Mouse (Mus musculus): ENCODE measurements around the gene Cdk2ap2. TPM values are rescaled to one million over a fixed set of nuclear protein-coding genes. Genes with fewer than 3 reads are reported as not detected.
A peak's percentile ranks its signal among the peaks of the same experiment; 100 is the strongest.

Gene Cdk2ap2
- polyA plus RNA-seq, 1 experiment from 2014 or later = 82.7 TPM

DNA sequence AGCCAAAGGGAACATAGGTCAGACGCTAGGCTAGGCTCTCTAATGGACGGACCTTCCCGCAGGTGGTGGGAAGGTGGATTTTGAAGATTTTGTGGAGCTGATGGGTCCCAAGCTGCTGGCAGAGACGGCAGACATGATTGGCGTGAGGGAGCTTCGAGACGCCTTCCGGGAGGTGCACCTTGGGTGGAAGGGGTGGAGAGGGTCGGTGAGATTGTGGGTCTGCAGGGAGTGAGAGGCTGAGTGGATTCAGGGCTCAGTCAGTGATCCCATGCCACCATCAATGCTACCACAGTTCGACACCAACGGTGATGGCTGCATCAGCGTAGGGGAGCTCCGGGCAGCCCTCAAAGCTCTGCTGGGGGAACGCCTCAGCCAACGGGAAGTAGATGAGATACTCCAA, 10.8 kb upstream of the Cdk2ap2 start:
- Histone ChIP-seq H3K9ac (no peak overlapping the region), H3K36me3 (no peaks in the 10 kb centered on the region), H3K4me1 (no peaks in the 10 kb centered on the region), H3K27ac (no peak overlapping the region), H3K4me2 (no peak overlapping the region), H3K27me3 (0 out of 2 replicates have a peak, but pooled peaks cover 12% of the 10 kb centered on the region), H3K9me3 (no peaks in the 10 kb centered on the region), H3K4me3 (no peak overlapping the region)
- ATAC-seq (ENCODE audit: insufficient number of reproducible peaks, low FRiP score, low TSS enrichment, low read depth) = no peak
- WGBS = 91% methylated on average over 15 of the region's 15 CpGs

DNA sequence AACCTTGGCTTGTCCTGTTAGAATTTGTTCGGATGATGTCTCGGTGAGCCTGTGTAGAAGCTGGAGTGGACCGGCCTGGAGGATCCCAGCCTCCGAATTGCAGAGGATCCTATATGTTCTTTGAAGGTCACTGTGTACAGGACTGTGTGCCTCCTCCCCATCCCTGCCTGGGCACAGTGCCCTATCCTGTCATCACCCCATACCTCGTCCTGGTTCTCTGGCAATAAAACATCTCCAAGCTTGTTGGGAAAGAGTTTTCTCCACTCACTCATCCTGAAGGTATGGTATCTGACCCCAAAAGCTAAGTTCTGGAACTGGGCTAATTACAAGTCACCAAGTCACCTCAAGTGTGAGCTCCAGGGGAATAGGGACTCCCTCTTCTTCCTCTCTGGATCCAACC, 9.9 kb upstream of the Cdk2ap2 start:
- H3K4me2 ChIP-seq = no peak overlapping the region
- no peak for ATAC-seq (ENCODE audit: insufficient number of reproducible peaks, low FRiP score, low TSS enrichment, low read depth)
- H3K27ac ChIP-seq = no peak overlapping the region
- no peak overlapping the region for H3K9ac ChIP-seq
- no peaks in the 10 kb centered on the region for H3K36me3 ChIP-seq
- no peaks in the 10 kb centered on the region for H3K4me1 ChIP-seq
- H3K27me3 ChIP-seq = 0 out of 2 replicates have a peak, but pooled peaks cover 12% of the 10 kb centered on the region
- WGBS = 84% methylated on average over 5 of the region's 5 CpGs
- no peaks in the 10 kb centered on the region for H3K9me3 ChIP-seq
- no peak overlapping the region for H3K4me3 ChIP-seq

DNA sequence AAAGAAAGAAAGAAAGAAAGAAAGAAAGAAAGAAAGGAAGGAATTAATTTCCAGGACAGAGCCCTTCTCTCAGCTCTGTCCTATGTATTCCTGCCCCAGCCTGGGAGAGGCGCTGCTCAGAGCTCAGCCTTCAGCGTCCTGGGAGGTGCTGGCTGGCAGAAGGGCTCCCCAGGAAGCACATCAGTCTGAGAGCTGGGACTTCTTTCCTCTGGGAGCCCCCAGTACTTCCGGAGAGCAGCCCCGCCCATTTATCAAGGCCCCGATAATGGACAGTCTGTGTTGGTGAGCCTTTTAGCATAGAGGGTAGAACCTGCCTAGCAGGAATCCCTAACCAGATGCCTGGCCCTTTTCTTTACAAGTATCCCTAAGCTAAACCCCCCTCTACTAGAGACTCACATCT, 8.8 kb upstream of the Cdk2ap2 start:
- ATAC-seq (ENCODE audit: insufficient number of reproducible peaks, low FRiP score, low TSS enrichment, low read depth) = no peak
- H3K9ac ChIP-seq = no peak overlapping the region
- H3K4me3 ChIP-seq = no peak overlapping the region
- H3K27me3 ChIP-seq = 0 out of 2 replicates have a peak, but pooled peaks cover 12% of the 10 kb centered on the region
- no peaks in the 10 kb centered on the region for H3K36me3 ChIP-seq
- H3K27ac ChIP-seq = no peak overlapping the region
- no peaks in the 10 kb centered on the region for H3K4me1 ChIP-seq
- H3K4me2 ChIP-seq = no peak overlapping the region
- WGBS = 41% methylated on average over 5 of the region's 5 CpGs
- no peaks in the 10 kb centered on the region for H3K9me3 ChIP-seq

DNA sequence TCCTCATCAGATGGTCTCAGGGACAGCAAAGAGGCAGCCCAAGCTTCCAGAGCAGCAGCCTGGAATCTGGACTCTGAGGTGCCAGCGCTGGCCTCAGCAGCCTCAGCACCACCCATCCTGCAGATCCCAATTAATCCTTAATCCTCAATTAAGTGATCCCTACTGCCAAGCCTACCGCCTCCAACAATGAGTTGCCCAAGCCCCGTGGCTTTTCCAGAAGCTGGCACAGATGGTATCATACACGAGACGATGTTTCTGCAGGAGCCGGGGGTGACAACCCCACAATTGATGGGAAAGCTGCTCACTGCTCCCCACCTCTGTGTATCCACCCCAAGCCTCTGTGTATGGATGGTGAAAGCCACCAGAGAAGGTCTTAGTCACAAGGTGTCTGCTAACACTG, 7.9 kb upstream of the Cdk2ap2 start:
- no peak overlapping the region for H3K4me3 ChIP-seq
- H3K4me1 ChIP-seq = no peaks in the 10 kb centered on the region
- no peak overlapping the region for H3K27ac ChIP-seq
- H3K27me3 ChIP-seq = 0 out of 2 replicates have a peak, but pooled peaks cover 5% of the 10 kb centered on the region
- ATAC-seq (ENCODE audit: insufficient number of reproducible peaks, low FRiP score, low TSS enrichment, low read depth) = no peak
- H3K36me3 ChIP-seq = no peaks in the 10 kb centered on the region
- WGBS = 80% methylated on average over 6 of the region's 6 CpGs
- H3K9ac ChIP-seq = no peak overlapping the region
- no peaks in the 10 kb centered on the region for H3K9me3 ChIP-seq
- no peak overlapping the region for H3K4me2 ChIP-seq

DNA sequence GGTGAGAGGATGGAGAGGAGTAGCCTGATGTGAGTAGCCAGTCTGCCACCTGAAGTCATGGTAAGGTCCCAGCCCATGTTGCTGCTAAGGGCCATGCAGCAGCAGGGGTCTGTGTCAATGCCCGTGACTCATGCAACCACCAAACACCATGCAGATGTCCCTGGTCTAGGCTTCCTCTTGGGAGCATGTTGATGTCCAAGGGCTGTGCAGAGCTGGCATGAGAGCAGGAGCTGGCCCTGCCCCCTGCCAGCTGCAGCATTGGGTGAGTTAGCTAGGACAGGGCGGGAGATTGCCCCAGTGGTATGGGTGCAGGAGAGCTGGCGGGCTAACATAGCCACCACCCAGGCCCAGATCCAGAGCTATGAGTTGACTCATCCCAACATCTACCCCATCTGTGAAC, 6.5 kb upstream of the Cdk2ap2 start:
- H3K27ac ChIP-seq = no peak overlapping the region
- H3K9me3 ChIP-seq = no peaks in the 10 kb centered on the region
- no peak overlapping the region for H3K4me3 ChIP-seq
- no peak overlapping the region for H3K4me2 ChIP-seq
- H3K4me1 ChIP-seq = no peaks in the 10 kb centered on the region; the same call in 1 of the 2 replicates
- no peaks in the 10 kb centered on the region for H3K36me3 ChIP-seq
- ATAC-seq (ENCODE audit: insufficient number of reproducible peaks, low FRiP score, low TSS enrichment, low read depth) = no peak
- H3K27me3 ChIP-seq = 0 out of 2 replicates have a peak, but pooled peaks cover 4% of the 10 kb centered on the region
- 91% methylated on average over 3 of the region's 3 CpGs for WGBS
- no peak overlapping the region for H3K9ac ChIP-seq

DNA sequence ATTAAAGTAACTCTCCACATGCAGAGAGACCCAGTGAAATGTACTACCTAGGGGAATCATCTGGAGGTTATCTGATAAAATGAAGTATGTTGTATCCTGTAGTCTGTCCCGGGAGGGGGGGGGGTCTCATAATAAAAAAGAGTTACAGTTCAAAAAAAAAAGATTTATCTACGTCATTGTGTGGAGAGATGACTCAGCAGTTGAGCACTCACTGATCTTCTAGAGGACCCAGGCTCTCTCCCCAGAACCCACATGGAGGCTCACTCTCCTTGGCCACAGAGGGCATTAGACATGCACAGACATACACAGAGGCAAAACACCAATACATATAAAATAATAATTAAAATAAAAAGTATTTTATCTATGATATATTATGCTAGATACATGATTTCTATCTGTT, 5.6 kb upstream of the Cdk2ap2 start:
- no peaks in the 10 kb centered on the region for H3K9me3 ChIP-seq
- 0 out of 2 replicates have a peak, but pooled peaks cover 4% of the 10 kb centered on the region for H3K27me3 ChIP-seq
- WGBS = 38% methylated on average over 2 of the region's 2 CpGs
- H3K27ac ChIP-seq = no peak overlapping the region
- H3K4me3 ChIP-seq = no peak overlapping the region
- no peaks in the 10 kb centered on the region for H3K36me3 ChIP-seq
- no peak overlapping the region for H3K4me2 ChIP-seq
- no peak for ATAC-seq (ENCODE audit: insufficient number of reproducible peaks, low FRiP score, low TSS enrichment, low read depth)
- peaks cover 6% of the 10 kb centered on the region; the same call in 1 of the 2 replicates for H3K4me1 ChIP-seq
- H3K9ac ChIP-seq = no peak overlapping the region

DNA sequence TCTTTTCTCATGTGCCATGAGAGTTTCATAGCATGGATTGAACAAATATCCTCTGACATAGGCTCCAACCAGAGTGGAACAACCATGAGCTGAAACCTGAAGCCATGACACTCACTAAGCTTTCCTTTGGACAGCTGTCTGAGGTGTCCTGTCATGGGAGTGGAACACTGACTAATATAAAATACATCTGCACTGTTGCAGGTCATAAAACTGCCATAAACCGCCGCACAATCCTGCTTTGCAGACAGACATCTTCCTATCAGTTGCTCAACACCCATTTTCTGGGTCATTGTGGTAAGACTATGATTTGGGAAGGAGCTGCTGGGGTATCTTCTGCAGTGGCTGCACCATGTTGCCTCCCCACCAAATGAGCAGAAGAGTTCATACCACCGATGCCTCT, 4.2 kb upstream of the Cdk2ap2 start:
- Histone ChIP-seq H3K36me3 (no peaks in the 10 kb centered on the region), H3K9me3 (no peaks in the 10 kb centered on the region), H3K4me3 (no peak overlapping the region), H3K27me3 (0 out of 2 replicates have a peak, but pooled peaks cover 4% of the 10 kb centered on the region), H3K4me1 (peaks cover 18% of the 10 kb centered on the region), H3K27ac (no peak overlapping the region), H3K4me2 (no peak overlapping the region), H3K9ac (no peak overlapping the region)
- WGBS = 59% methylated on average over 3 of the region's 3 CpGs
- ATAC-seq (ENCODE audit: insufficient number of reproducible peaks, low FRiP score, low TSS enrichment, low read depth) = no peak

DNA sequence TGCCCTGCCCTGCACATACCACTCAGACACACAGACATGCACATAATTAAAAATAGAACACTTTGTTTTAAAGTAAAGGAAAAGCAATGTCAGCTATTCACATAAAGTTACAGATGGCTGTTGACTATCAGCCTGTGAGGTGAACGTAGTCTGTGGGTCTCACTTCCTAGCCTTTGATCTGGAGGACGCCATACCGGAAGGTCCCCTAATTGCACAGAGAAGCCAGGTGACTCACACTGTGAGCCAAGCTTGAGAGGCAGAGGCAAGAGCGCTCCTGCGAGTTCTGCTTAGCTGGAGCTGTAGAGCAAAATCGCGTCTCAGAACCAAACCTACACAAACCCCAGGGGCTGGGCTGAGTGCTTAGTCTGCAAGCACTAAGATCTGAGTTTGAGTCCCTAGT, 3.2 kb upstream of the Cdk2ap2 start:
- H3K4me1 ChIP-seq = peaks cover 28% of the 10 kb centered on the region
- no peak overlapping the region for H3K27ac ChIP-seq
- ATAC-seq (ENCODE audit: insufficient number of reproducible peaks, low FRiP score, low TSS enrichment, low read depth) = no peak
- no peaks in the 10 kb centered on the region for H3K36me3 ChIP-seq
- no peak overlapping the region for H3K4me3 ChIP-seq
- 43% methylated on average over 7 of the region's 7 CpGs for WGBS
- no peak overlapping the region for H3K4me2 ChIP-seq
- no peak overlapping the region for H3K9ac ChIP-seq
- 0 out of 2 replicates have a peak, but pooled peaks cover 4% of the 10 kb centered on the region for H3K27me3 ChIP-seq
- no peaks in the 10 kb centered on the region for H3K9me3 ChIP-seq

DNA sequence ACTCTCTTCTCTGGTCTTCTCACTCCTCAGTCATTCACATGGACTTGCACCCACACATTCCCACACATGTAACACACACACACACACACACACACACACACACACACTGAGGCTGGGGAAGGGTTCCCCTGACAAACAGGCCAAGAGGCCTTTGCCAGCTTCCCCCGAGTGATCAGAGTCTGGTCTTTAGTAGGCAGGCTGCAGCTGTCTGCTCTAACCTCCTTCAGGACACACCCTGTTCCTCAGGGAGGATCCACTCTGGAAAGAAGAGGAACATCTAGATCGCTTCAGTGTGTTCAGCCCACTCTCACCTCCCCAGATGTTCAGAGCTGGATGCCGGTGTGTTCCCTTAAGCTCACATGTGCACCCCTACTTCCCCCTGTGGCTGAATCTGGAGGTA, 2.6 kb upstream of the Cdk2ap2 start:
- no peaks in the 10 kb centered on the region for H3K9me3 ChIP-seq
- peaks cover 33% of the 10 kb centered on the region for H3K4me1 ChIP-seq
- H3K9ac ChIP-seq = no peak overlapping the region
- ATAC-seq (ENCODE audit: insufficient number of reproducible peaks, low FRiP score, low TSS enrichment, low read depth) = no peak
- H3K4me2 ChIP-seq = no peak overlapping the region
- WGBS = 60% methylated on average over 3 of the region's 3 CpGs
- H3K4me3 ChIP-seq = no peak overlapping the region
- peaks cover 4% of the 10 kb centered on the region; the same call in 1 of the 2 replicates for H3K27me3 ChIP-seq
- no peaks in the 10 kb centered on the region for H3K36me3 ChIP-seq
- no peak overlapping the region for H3K27ac ChIP-seq

DNA sequence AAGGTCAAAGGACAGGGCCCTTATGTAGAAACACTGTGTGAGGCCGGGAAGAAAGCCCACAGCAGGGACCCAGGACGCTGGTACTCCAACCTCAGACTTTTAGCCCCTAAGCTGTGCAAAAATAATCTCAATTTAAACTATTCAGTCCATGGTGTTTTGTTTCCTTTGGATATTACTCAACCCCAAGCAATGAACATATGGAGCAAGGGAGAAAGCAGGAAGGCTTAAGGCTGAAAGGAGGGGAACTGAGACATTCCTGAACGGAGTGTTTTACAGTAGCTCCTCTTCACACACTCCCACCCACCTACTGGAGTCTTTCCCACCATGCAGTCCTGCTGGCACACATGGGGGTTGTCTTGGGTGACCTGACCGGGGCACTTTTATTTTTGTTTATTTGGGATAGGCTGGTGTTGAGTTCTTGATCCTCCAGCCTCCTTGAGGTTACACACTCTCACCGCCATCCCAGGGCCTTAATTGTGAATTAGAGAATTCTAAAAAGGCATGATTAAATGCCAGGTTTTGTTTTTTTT, 2.1 kb upstream of the Cdk2ap2 start:
- H3K27me3 ChIP-seq = peaks cover 7% of the 10 kb centered on the region
- H3K4me3 ChIP-seq = no peak overlapping the region
- peaks cover 38% of the 10 kb centered on the region for H3K4me1 ChIP-seq
- no peak for ATAC-seq (ENCODE audit: insufficient number of reproducible peaks, low FRiP score, low TSS enrichment, low read depth)
- 66% methylated on average over 5 of the region's 5 CpGs for WGBS
- H3K4me2 ChIP-seq = no peak overlapping the region
- H3K9ac ChIP-seq = no peak overlapping the region
- no peaks in the 10 kb centered on the region for H3K9me3 ChIP-seq
- H3K27ac ChIP-seq = no peak overlapping the region
- no peaks in the 10 kb centered on the region for H3K36me3 ChIP-seq

DNA sequence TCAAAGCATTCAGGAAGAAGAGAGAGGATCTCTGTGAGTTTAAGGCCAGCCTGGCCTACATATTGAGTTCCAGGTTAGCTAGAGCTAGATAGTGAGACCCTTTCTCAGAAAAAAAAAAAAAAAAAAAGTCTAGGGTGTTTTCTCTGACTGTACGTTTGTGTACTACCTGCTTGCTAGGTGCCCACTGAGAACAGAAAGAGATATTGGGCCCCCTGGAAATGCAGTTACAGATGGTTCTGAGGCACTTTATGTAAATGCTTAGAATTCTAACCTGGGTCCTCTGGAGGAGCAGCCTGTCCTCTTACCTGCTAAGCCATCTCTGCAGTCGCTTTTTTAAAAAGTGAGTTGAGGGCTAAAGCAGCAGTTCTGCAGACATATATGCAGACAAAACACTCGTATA, 1.2 kb upstream of the Cdk2ap2 start:
- no peak for ATAC-seq (ENCODE audit: insufficient number of reproducible peaks, low FRiP score, low TSS enrichment, low read depth)
- WGBS = 63% methylated on average over 3 of the region's 3 CpGs
- no peak overlapping the region for H3K9ac ChIP-seq

DNA sequence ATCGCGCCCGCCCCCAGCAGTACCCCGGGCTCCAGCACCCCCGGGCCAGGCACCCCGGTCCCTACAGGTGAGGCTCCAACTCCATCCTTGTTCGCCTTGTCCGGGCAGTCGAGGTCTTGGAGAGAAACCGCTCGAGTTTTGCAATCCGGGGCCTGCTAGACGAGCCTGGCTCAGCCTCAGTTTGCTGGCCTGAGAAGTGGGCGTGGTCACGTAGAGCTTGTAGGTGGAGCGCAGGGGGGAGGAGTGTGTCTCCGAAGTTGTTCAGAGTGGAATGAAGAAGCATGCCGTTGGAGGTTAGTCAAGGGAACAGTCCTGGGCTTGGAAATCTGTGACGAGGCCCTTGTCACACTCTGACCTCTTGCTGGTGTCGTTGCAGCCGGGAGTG, 451 bp downstream of the Cdk2ap2 start:
- Histone ChIP-seq H3K36me3 (no peaks in the 10 kb centered on the region), H3K4me2 (peak overlapping the region; percentile 91), H3K27me3 (peaks cover 33% of the 10 kb centered on the region), H3K4me3 (peak overlapping the region; percentile 67), H3K4me1 (peaks cover 53% of the 10 kb centered on the region), H3K9me3 (no peaks in the 10 kb centered on the region), H3K27ac (peak overlapping the region; percentile 83), H3K9ac (0 out of 2 replicates have a peak overlapping the region, but pooled peaks have one; percentile 17)
- 2% methylated on average over 21 of the region's 21 CpGs for WGBS
- peak; percentile 20 for ATAC-seq (ENCODE audit: insufficient number of reproducible peaks, low FRiP score, low TSS enrichment, low read depth)

More for the DNA sequence above, 1.2 kb upstream of the Cdk2ap2 start:
- no peak overlapping the region for H3K4me3 ChIP-seq
- H3K4me1 ChIP-seq = peaks cover 48% of the 10 kb centered on the region
- no peaks in the 10 kb centered on the region for H3K36me3 ChIP-seq
- no peaks in the 10 kb centered on the region for H3K9me3 ChIP-seq
- no peak overlapping the region for H3K4me2 ChIP-seq
- no peak overlapping the region for H3K27ac ChIP-seq
- H3K27me3 ChIP-seq = peaks cover 16% of the 10 kb centered on the region

DNA sequence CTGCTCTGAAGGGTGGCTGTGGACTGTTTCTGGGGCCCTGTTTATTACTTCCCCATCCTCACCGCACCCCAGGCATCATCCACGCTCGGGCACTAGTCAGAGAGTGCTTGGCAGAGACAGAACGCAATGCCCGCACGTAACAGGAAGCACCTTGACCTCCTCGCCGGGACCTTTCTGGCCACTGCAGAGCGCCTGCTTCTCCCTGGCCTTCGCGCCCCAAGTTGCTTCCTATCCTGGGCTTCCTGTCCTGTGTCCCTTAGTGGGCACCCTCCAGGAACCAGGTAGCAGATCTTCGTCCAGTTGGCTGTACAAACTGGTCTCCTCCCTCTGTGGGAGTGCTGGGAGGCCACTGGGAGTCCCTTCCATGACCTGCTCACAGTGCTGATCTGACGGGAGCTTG, 1.4 kb downstream of the Cdk2ap2 start:
- Histone ChIP-seq H3K36me3 (no peaks in the 10 kb centered on the region), H3K4me1 (peaks cover 53% of the 10 kb centered on the region), H3K9ac (no peak overlapping the region), H3K27ac (no peak overlapping the region), H3K4me2 (no peak overlapping the region), H3K9me3 (no peaks in the 10 kb centered on the region), H3K27me3 (peaks cover 36% of the 10 kb centered on the region), H3K4me3 (no peak overlapping the region)
- no peak for ATAC-seq (ENCODE audit: insufficient number of reproducible peaks, low FRiP score, low TSS enrichment, low read depth)
- WGBS = 92% methylated on average over 13 of the region's 13 CpGs
